ENCODE assay signal across 1 mouse cellular context in the genomic region with DNA sequence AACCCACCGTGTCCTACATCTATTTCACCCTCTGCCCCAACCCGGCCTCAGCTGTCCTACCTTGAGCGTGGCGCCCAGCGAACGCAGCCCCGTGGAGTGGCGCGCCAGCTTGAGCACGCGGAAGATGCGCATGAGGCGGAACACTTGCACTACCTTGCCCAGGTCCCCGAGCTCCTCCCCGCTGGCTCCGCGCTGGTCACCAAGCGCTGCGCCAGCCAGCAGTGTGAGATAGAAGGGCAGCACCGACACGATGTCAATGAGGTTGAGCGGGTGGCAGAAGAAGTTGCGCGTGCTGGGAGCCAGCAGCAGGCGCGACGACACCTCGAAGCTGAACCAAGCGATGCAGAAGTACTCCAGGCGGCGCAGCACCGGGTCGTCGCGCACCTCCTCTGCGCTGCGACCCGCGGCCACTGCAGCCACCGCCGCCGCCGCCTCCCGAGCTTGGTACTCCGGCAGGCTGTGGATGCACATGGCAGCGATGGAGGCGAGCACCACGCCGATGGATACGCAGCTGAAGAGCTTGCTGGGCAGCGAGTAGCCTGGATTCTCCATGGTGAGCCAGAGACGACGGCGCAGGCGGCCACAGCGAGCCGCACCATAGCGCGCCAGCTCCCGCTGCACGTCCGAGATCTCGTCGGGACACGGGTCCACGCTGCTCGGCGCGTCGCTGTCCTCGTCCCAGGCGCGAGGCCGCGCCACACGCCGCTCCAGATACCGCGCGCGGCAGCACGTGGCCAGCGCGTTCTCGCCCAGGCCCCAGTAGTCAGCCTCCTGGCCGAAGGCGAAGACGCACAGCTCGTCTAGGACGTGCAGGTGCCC.
TF ChIP-seq lines count a peak whose summit lies in the region.

No protein-coding gene starts in this region.

TF ChIP-seq in ES-E14, 5 proteins besides CTCF, POLR2A, EP300 and RAD21 (continued from another document):
- no peak for TF ChIP-seq ZNF384 (IDR thresholded peaks at IDR 0.05; ENCODE audit: low read depth, low read length)
- no peak for TF ChIP-seq HCFC1 (IDR thresholded peaks at IDR 0.05; ENCODE audit: borderline replicate concordance, insufficient read depth, low read length)
- no peak for TF ChIP-seq MAFK (IDR thresholded peaks at IDR 0.05; ENCODE audit: insufficient read depth, low read depth, low read length)
